Mouse (Mus musculus): ENCODE data around the gene Abi3. TPM values are rescaled to one million over a fixed set of nuclear protein-coding genes. Genes with fewer than 3 reads are reported as not detected.
A peak's percentile ranks its signal among the peaks of the same experiment; 100 is the strongest.

Abi3 gene
- polyA plus RNA-seq, 1 experiment: 60.6 TPM

DNA sequence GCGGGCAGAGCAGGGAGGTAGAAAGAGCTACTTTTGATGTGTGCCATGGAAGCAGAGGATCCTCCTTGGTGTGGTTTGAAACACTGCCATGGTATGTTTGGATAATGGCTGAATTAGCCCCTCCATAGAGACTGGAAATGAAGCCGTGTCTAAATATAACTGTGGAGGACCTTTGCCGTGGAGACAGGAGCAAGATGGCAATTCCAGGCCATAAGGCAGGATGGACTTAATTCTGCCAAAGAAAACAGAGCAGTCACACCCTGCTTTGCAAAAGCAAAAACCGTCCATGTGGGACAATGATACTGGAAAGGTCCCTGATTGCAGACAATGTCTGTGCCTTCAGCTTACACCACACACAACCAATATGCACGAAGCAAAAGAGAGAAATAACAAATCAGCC lies 48.1 kb downstream of the Abi3 start:
- Histone ChIP-seq H3K27ac (ENCODE audit: insufficient read depth, low read depth, low read length) (no peak overlapping the region), H3K4me3 (ENCODE audit: insufficient read depth, low read length) (no peak overlapping the region), H3K4me1 (ENCODE audit: control insufficient read depth, insufficient read depth, low read length) (peaks cover 22% of the 10 kb centered on the region)
- TF ChIP-seq CTCF (IDR thresholded peaks at IDR 0.05; ENCODE audit: low read depth, low read length) (no peak), POLR2A (IDR thresholded peaks at IDR 0.05; ENCODE audit: borderline replicate concordance, low read depth, low read length) (no peak)

DNA sequence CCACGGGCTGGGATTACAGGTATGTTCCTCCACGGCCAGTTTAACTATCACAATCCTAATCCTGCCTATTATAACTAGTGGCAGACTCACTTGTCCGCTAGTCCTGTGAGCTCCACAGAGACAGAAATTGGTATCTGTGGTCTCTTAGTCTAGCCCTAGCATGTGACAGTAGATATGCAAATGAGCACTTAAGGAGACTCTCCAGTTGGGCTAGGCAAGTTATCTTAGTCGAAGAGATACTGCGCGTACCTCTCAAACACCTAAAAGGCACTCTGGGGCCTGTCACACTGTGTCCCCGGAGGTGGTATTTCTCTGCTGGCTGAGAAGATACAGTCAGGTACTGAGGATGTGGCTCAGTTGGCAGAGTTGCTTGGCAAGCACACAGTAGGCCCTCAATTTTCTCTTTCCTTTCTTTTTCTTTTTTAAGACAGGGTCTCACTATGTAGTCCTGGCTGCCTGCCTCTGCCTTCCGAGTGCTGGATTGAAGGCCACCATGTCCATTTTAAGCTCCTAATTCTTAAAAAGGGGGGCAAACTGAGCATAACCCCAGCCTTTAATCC lies 49.2 kb downstream of the Abi3 start:
- no peak overlapping the region for H3K27ac ChIP-seq (ENCODE audit: insufficient read depth, low read depth, low read length)
- H3K4me3 ChIP-seq (ENCODE audit: insufficient read depth, low read length): no peak overlapping the region
- TF ChIP-seq CTCF (IDR thresholded peaks at IDR 0.05; ENCODE audit: low read depth, low read length): no peak
- no peak for TF ChIP-seq POLR2A (IDR thresholded peaks at IDR 0.05; ENCODE audit: borderline replicate concordance, low read depth, low read length)
- peaks cover 23% of the 10 kb centered on the region for H3K4me1 ChIP-seq (ENCODE audit: control insufficient read depth, insufficient read depth, low read length)

GRCm38 (mm10) chr11:95791787-95792186 lies 50.5 kb downstream of the Abi3 start:
- Histone ChIP-seq H3K27ac (ENCODE audit: insufficient read depth, low read depth, low read length) (no peak overlapping the region), H3K4me3 (ENCODE audit: insufficient read depth, low read length) (no peak overlapping the region), H3K4me1 (ENCODE audit: control insufficient read depth, insufficient read depth, low read length) (peaks cover 23% of the 10 kb centered on the region)
- no peak for TF ChIP-seq POLR2A (IDR thresholded peaks at IDR 0.05; ENCODE audit: borderline replicate concordance, low read depth, low read length)
- TF ChIP-seq CTCF (IDR thresholded peaks at IDR 0.05; ENCODE audit: low read depth, low read length): no peak

DNA sequence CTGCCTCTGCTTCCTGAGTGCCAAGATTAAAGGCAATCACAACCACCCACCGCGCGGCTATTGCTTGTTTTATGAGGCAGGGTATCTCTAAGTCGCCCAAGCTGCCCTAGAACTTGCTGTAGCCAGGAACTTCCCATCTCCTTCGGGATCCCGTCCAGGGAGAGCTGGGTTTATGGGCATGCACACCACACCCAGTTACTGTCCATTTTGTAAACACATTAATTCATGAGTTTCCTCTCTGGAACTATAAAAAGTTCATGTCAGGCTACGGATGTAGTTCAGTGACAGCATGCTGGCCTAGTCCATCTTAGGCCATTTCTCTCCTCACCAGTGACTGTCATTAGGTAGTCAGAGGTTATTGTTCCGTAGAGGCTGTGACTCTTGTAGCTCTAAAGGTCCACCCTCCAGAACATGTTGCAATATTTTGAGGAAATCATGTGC lies 52.8 kb downstream of the Abi3 start:
- Histone ChIP-seq H3K4me3 (ENCODE audit: insufficient read depth, low read length) (no peak overlapping the region), H3K27ac (ENCODE audit: insufficient read depth, low read depth, low read length) (no peak overlapping the region), H3K4me1 (ENCODE audit: control insufficient read depth, insufficient read depth, low read length) (peaks cover 8% of the 10 kb centered on the region)
- TF ChIP-seq POLR2A (IDR thresholded peaks at IDR 0.05; ENCODE audit: borderline replicate concordance, low read depth, low read length): no peak
- TF ChIP-seq CTCF (IDR thresholded peaks at IDR 0.05; ENCODE audit: low read depth, low read length): no peak

DNA sequence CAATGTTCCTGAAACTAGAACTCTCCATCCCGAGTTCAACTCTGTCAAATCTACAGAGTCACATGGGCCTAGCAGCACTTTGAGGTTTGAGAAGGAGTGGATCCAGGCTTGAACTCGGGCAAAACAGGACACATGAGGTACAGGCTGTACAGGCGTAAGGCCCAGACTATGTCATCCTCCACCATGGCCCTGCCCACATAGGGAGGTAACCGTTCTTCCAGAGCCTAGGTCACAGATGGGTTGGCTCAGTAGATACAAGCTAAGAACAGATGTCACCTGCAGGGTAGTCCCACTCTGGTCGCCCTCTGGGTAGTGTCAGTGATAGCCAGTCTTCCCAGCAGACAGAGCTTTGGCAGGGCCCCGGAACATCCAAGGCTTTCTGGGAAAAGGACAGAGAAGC lies 55.8 kb downstream of the Abi3 start:
- Histone ChIP-seq H3K27ac (ENCODE audit: insufficient read depth, low read depth, low read length) (no peak overlapping the region), H3K4me1 (ENCODE audit: control insufficient read depth, insufficient read depth, low read length) (peaks cover 8% of the 10 kb centered on the region), H3K4me3 (ENCODE audit: insufficient read depth, low read length) (no peak overlapping the region)
- TF ChIP-seq POLR2A (IDR thresholded peaks at IDR 0.05; ENCODE audit: borderline replicate concordance, low read depth, low read length) (no peak), CTCF (IDR thresholded peaks at IDR 0.05; ENCODE audit: low read depth, low read length) (no peak)

- no peak overlapping the region for H3K4me3 ChIP-seq (ENCODE audit: insufficient read depth, low read length)
- H3K4me1 ChIP-seq (ENCODE audit: control insufficient read depth, insufficient read depth, low read length): peaks cover 8% of the 10 kb centered on the region
- no peak for TF ChIP-seq POLR2A (IDR thresholded peaks at IDR 0.05; ENCODE audit: borderline replicate concordance, low read depth, low read length)
- TF ChIP-seq CTCF (IDR thresholded peaks at IDR 0.05; ENCODE audit: low read depth, low read length): 0 out of 2 replicates have a peak, but pooled peaks have one; percentile 7
- H3K27ac ChIP-seq (ENCODE audit: insufficient read depth, low read depth, low read length): no peak overlapping the region
Observed at GRCm38 (mm10) chr11:95785675-95786074, 56.6 kb downstream of the Abi3 start.

GRCm38 (mm10) chr11:95783958-95784357 lies 58.3 kb downstream of the Abi3 start:
- Histone ChIP-seq H3K4me3 (ENCODE audit: insufficient read depth, low read length) (no peak overlapping the region), H3K4me1 (ENCODE audit: control insufficient read depth, insufficient read depth, low read length) (peaks cover 6% of the 10 kb centered on the region), H3K27ac (ENCODE audit: insufficient read depth, low read depth, low read length) (no peak overlapping the region)
- TF ChIP-seq CTCF (IDR thresholded peaks at IDR 0.05; ENCODE audit: low read depth, low read length) (no peak), POLR2A (IDR thresholded peaks at IDR 0.05; ENCODE audit: borderline replicate concordance, low read depth, low read length) (no peak)

DNA sequence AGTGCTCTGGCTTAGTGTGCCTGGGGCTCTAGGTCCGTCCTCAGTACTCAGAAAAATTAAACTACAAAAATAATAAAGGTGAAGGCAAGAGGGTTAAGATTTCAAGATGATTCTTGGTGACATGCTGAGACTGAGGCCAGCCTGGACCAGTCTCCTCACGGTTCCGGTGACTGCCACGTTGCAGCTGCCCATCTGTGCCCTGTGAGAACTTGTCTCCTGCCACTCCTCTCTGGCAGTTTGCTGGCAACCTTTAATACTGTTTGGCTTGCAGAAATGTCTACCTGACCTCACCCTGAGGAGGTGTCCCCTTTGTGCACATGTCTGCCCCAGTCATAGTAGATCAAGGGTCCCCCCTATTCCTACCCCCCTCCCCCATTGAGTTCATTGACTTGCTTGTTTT lies 58.8 kb downstream of the Abi3 start:
- Histone ChIP-seq H3K27ac (ENCODE audit: insufficient read depth, low read depth, low read length) (no peak overlapping the region), H3K4me1 (ENCODE audit: control insufficient read depth, insufficient read depth, low read length) (peaks cover 11% of the 10 kb centered on the region), H3K4me3 (ENCODE audit: insufficient read depth, low read length) (no peak overlapping the region)
- TF ChIP-seq POLR2A (IDR thresholded peaks at IDR 0.05; ENCODE audit: borderline replicate concordance, low read depth, low read length) (no peak), CTCF (IDR thresholded peaks at IDR 0.05; ENCODE audit: low read depth, low read length) (no peak)

- H3K4me1 ChIP-seq (ENCODE audit: control insufficient read depth, insufficient read depth, low read length): peaks cover 28% of the 10 kb centered on the region
- H3K27ac ChIP-seq (ENCODE audit: insufficient read depth, low read depth, low read length): no peak overlapping the region
- TF ChIP-seq POLR2A (IDR thresholded peaks at IDR 0.05; ENCODE audit: borderline replicate concordance, low read depth, low read length): no peak
- no peak for TF ChIP-seq CTCF (IDR thresholded peaks at IDR 0.05; ENCODE audit: low read depth, low read length)
- H3K4me3 ChIP-seq (ENCODE audit: insufficient read depth, low read length): no peak overlapping the region
Observed at GRCm38 (mm10) chr11:95781557-95781956, 60.7 kb downstream of the Abi3 start.

GRCm38 (mm10) chr11:95780480-95780879 lies 61.8 kb downstream of the Abi3 start:
- TF ChIP-seq POLR2A (IDR thresholded peaks at IDR 0.05; ENCODE audit: borderline replicate concordance, low read depth, low read length) (no peak), CTCF (IDR thresholded peaks at IDR 0.05; ENCODE audit: low read depth, low read length) (no peak)
- Histone ChIP-seq H3K4me3 (ENCODE audit: insufficient read depth, low read length) (no peak overlapping the region), H3K27ac (ENCODE audit: insufficient read depth, low read depth, low read length) (no peak overlapping the region), H3K4me1 (ENCODE audit: control insufficient read depth, insufficient read depth, low read length) (peaks cover 28% of the 10 kb centered on the region)

Other genes with a start within 250 kb of the Abi3 start
- gene Phb, start 175.5 kb downstream of the Abi3 start, polyA plus RNA-seq (2012; ENCODE audit: insufficient read depth, insufficient read length, missing spikeins): 54.8 and 59.1 TPM in 2 replicates
- 47.7 and 51.5 TPM in 2 replicates for gene Zfp652, start 129.8 kb downstream of the Abi3 start, polyA plus RNA-seq (2012; ENCODE audit: insufficient read depth, insufficient read length, missing spikeins)
- 1.6 and 2.1 TPM in 2 replicates for gene B130006D01Rik, start 118.9 kb downstream of the Abi3 start, polyA plus RNA-seq (2012; ENCODE audit: insufficient read depth, insufficient read length, missing spikeins)
- gene Phospho1, start 18.0 kb downstream of the Abi3 start, polyA plus RNA-seq (2012; ENCODE audit: insufficient read depth, insufficient read length, missing spikeins): 7.4 and 9.4 TPM in 2 replicates
- gene Gngt2, start 5.3 kb downstream of the Abi3 start, polyA plus RNA-seq (2012; ENCODE audit: insufficient read depth, insufficient read length, missing spikeins): 167 and 176 TPM in 2 replicates
- 0.64 TPM in 1 of 2 replicates, not detected in the other for gene B4galnt2, start 72.4 kb upstream of the Abi3 start, polyA plus RNA-seq (2012; ENCODE audit: insufficient read depth, insufficient read length, missing spikeins)
- gene Igf2bp1, start 163.5 kb upstream of the Abi3 start, polyA plus RNA-seq (2012; ENCODE audit: insufficient read depth, insufficient read length, missing spikeins): not detected in 2 replicates
- not detected in 2 replicates for gene Gip, start 182.1 kb upstream of the Abi3 start, polyA plus RNA-seq (2012; ENCODE audit: insufficient read depth, insufficient read length, missing spikeins)
- 81.3 and 91.8 TPM in 2 replicates for gene Snf8, start 192.4 kb upstream of the Abi3 start, polyA plus RNA-seq (2012; ENCODE audit: insufficient read depth, insufficient read length, missing spikeins)
- 37.6 and 43.6 TPM in 2 replicates for gene Ube2z, start 222.9 kb upstream of the Abi3 start, polyA plus RNA-seq (2012; ENCODE audit: insufficient read depth, insufficient read length, missing spikeins)
- 101 and 118 TPM in 2 replicates for gene Atp5g1, start 233.2 kb upstream of the Abi3 start, polyA plus RNA-seq (2012; ENCODE audit: insufficient read depth, insufficient read length, missing spikeins)